Mouse (Mus musculus) cerebellum, postnatal 14 days (tissue): ENCODE measurements around the gene Pnkp.

Source experiments
- DNase-seq, 2 experiments: peaks; one replicate each; pipeline ENCODE4 v3.0.0; 2021; ENCODE audit warnings: mixed read lengths in 2 of 2

Pnkp gene

DNA sequence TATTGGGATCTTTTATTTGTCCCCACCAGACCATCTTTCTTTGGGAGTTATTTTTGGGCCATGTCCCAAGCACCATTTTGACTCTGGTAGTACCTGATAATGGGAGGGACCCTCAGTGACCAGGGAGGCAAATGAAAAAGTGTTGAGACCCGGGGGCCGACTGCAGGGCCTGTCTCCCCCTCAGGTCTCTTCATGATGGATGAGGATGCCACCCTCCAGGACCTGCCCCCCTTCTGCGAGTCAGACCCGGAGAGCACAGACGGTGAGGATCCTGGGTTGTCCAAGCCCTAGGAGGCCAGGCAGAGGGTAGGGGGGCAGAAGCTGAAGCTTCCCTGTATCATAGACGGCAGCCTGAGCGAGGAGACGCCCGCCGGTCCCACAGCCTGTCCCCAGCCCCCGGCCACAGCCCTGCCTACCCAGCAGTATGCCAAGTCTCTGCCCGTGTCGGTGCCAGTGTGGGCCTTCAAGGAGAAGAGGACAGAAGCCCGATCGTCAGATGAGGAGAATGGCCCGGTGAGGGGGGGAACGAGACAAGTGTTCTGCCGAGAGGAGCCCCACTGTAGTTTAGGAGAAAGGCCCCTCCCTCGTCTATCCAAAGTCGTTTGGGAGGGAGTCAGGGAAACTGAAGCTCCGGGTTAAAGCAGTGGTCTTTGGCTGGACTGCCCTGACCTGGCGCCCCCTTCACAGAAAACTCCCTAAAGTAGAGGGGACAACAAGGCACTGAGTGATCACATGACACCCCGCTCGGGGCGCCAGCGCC is 3.2 kb upstream of the Pnkp start:
- DNase-seq = peak in 1 of 2 experiments; percentile 54

GRCm38 (mm10) chr7:44854356-44855031 is 2.4 kb upstream of the Pnkp start:
- DNase-seq = peak; percentile 84 to 86

DNA sequence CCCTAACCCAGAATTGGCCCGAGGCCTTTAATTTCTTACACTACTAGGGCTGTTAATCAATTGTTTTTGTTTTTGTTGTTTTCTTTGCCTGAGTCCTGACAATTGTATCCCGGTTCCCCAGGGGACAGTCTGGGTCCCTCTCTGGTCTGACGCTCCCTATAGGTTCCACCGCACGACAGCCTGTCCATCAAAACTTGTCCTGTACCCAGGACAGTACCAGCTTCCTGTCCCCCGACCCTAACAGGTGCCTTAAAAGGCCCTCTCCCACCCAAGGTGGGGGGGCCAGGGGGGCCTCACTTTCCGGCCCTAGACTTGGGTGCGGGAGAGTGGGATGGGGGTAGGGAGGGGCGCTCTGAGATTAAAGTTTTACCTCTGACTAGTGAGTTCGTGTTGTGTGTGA is 1.9 kb upstream of the Pnkp start:
- DNase-seq = no peak

- DNase-seq = no peak
These were observed 548 bp upstream of the Pnkp start for GRCm38 (mm10) chr7:44856265-44856916.

DNA sequence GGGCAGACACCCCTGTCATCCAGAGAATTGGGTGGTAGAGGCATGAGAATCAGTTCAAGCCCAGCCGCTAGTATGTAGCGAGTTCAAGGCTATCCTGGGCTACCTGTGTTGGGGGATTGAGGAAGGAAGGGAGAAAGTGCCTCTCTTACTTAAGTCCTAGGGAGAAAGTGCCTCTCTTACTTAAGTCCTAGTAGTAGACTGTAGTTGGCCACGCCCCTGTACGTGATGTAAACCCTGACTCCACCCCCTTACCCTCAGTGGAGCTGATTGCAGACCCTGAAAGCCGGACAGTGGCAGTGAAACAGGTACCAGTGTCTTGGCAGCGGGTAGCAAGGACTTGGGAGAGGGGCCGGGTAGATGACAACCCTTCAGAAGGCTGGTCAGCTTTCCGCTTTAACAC is 966 bp downstream of the Pnkp start:
- DNase-seq = no peak

DNA sequence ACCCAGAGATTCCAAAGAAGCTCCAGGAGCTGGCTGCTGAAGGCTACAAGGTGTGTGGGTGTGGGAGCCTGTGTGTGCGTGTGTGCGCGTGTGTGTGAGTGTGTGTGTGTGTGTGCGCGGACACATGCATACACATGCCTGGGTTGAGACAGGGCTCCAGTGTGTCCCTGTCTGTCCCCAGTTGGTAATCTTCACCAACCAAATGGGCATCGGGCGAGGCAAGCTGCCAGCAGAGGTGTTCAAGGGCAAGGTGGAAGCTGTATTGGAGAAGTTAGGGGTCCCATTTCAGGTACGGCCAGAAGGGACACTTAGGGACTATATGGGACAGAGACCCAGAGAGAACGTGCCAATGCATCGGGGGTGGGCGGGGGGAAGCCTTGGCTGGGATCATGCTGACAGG is 3.0 kb downstream of the Pnkp start:
- no peak for DNase-seq

- DNase-seq = peak; percentile 77 to 87
These were observed 3.9 kb downstream of the Pnkp start for GRCm38 (mm10) chr7:44860576-44861428.

DNA sequence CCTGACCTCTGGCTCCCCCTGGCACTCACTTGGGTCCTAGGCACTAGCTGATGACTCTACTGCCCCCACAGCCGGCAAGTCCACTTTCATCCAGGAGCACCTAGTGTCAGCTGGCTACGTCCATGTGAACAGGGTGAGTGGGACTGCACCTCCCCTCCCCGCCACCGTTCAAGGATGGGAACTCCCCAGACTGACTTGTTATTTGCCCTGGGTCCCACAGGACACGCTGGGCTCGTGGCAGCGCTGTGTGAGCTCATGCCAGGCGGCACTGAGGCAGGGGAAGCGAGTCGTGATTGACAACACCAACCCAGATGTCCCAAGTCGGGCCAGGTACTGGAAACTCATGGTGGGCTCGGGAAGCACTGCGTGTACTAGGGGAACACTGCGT is 4.5 kb downstream of the Pnkp start:
- DNase-seq = no peak

DNA sequence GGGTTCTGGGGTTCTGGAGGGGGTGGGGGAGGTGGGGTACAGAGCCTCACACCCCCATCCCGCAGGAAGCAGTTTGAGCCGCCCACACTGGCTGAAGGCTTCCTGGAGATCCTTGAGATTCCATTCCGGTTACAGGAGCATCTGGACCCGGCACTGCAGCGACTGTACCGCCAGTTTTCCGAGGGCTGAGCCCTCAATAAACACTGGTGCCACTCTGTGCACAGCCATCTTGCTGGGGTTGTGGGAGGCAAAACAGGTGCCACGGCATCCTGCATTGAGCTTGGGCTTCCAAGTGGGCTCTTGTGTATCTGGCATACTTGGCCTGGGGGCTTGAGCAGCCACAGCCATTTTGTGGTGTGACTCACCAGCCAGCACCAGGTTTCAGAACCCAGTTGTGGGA is 5.5 kb downstream of the Pnkp start:
- no peak for DNase-seq

DNA sequence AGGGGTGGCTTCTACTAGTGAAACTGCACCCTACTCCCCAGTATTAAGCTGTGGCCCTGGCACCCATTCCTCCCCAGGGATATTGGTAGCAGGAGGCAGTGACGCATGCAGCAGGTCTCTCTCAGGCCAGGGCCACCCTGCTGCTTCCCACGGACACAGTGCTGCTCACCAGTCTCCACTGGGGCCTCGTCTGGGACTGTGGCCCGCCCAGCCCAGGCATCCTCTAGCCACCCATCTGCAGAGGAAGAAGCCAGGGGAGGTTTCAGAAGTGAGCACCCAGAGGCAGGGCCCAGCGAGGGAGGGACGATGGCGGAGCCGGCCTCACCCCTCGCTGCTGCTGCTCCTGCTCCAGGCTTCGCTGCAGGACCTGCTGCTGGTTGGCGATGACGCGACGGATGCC is 6.3 kb downstream of the Pnkp start:
- DNase-seq = no peak

- no peak for DNase-seq
These were observed 7.1 kb downstream of the Pnkp start for GRCm38 (mm10) chr7:44863982-44864494.

DNA sequence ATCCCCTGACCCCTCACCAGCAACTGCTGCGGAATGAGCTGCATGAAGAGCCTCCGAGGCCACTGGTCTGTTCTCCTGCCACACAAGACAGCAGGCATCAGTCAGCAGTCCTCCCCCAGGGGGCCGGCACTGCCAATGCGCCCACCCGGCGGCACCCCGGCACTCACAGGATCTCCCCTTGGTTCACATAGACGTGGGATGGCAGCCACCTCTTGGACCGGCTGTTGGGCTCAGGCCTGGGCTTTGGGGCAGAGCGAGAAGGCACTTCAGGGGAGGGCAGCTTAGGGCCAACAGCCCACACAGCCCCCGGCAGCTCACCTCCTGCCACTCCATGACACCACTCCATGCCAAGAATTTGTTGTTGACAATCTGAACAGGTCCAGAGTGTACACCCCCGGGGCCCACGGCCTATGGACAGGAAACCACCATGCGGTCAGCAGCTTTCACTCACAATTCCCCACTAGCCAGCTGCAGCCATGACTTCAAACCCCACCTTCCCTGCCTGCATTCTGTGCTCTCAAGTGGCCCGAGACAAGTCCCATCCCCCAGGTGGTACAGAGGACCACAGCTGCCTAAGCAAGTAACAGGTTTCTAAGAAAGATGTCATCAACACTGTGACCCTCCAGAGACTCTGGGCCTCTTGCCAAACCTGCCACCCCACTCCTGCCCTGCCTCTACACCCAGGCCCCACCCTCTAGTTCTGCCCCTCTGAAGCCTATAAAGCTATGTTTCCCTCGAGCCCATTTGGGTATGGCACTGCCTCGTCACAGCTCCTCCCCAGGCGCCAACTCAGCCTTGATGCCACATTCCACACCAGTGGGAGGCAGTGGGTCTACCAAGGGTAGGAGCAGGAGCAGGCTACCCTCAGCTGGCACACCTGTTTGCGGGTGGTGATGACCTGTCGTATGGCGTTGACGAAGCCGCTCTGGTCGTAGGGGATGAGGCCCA is 7.9 kb downstream of the Pnkp start:
- DNase-seq = peak in 1 of 2 experiments; percentile 57

- DNase-seq = peak in 1 of 2 experiments; percentile 47
These were observed 9.5 kb downstream of the Pnkp start for GRCm38 (mm10) chr7:44866276-44867009.

GRCm38 (mm10) chr7:44867010-44867702 is 10.2 kb downstream of the Pnkp start:
- no peak for DNase-seq

DNA sequence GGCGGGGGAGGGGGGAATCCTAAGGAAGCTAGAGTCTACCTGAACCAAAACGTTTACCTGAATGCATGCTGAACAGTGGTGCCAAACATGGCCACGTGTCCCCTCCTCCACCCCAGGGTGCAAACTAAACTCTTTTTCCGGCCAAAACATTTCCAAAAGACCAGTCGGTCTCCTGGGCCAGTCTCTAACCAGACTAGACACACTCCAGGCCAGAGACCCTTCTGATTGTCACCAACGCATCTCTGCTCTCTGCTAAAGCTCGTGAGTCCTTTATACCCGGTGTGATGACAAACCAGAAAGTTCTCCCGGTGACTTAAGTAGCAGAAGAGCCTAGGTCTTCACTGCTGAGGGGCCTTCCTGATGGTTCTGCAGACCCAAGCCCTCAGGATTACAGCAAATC is 10.9 kb downstream of the Pnkp start:
- no peak for DNase-seq

- DNase-seq = no peak
These were observed 11.5 kb downstream of the Pnkp start for GRCm38 (mm10) chr7:44868465-44868864.

- DNase-seq = peak; percentile 72 to 74
These were observed 12.2 kb downstream of the Pnkp start for GRCm38 (mm10) chr7:44868919-44869696.

- peak; percentile 94 to 95 for DNase-seq
These were observed 13.0 kb downstream of the Pnkp start, which contains the start of gene Ptov1 for GRCm38 (mm10) chr7:44869697-44870528. Gene Ptov1, minus strand, starts transcription at chr7:44869788.
